Mouse (Mus musculus) heart, embryonic 16.5 days (tissue): Measurements from ENCODE around the gene Gpc6. TPM values are rescaled to one million over a fixed set of nuclear protein-coding genes. Genes with fewer than 3 reads are reported as not detected.

Experiments
- ATAC-seq: fragments of 200-750 bp; cut with Nextera tagmentation; replicated peaks from 2 replicates; pipeline ENCODE4 v1.8.0; 2017; ENCODE audit warnings: moderate number of reproducible peaks; ENCODE audit not compliant: insufficient read depth, low FRiP score; ENCODE audit errors: extremely low read depth
- H3K27ac ChIP-seq: fragments of 300-500 bp; sonication (generic); 2 replicates; pipeline ENCODE4 v1.5.1; 2014; ENCODE audit warnings: mild to moderate bottlenecking, low read length, control low read depth, moderate library complexity
- H3K27me3 ChIP-seq: fragments of 300-500 bp; sonication (generic); 2 replicates; pipeline ENCODE4 v1.6.1; 2014; ENCODE audit warnings: low read length, mixed read lengths; ENCODE audit not compliant: control insufficient read depth, insufficient read depth
- H3K36me3 ChIP-seq: fragments of 300-500 bp; sonication (generic); 2 replicates; pipeline ENCODE4 v1.6.1; 2014; ENCODE audit not compliant: control insufficient read depth, insufficient read depth
- H3K4me1 ChIP-seq: fragments of 300-500 bp; sonication (generic); 2 replicates; pipeline ENCODE4 v1.6.1; 2014; ENCODE audit warnings: low read length, mixed read lengths; ENCODE audit not compliant: control insufficient read depth, insufficient read depth
- H3K4me2 ChIP-seq: fragments of 300-500 bp; sonication (generic); 2 replicates; pipeline ENCODE4 v1.6.1; 2014; ENCODE audit warnings: low read depth, mild to moderate bottlenecking, control low read depth, low read length
- H3K4me3 ChIP-seq: fragments of 300-500 bp; sonication (generic); 2 replicates; pipeline ENCODE4 v1.5.1; 2014; ENCODE audit warnings: mild to moderate bottlenecking, control low read depth, low read length
- H3K9ac ChIP-seq: fragments of 300-500 bp; sonication (generic); 2 replicates; pipeline ENCODE4 v1.6.1; 2014; ENCODE audit warnings: low read length, control low read depth
- H3K9me3 ChIP-seq: fragments of 300-500 bp; sonication (generic); replicated peaks from 2 replicates; pipeline ENCODE4 v1.6.1; 2016; ENCODE audit warnings: low read length; ENCODE audit not compliant: control insufficient read depth
- WGBS: fragments of 180-500 bp; shearing (Covaris S2); extraction: QIAGEN DNeasy Blood & Tissue Kit; methylation state at CpG from one replicate; pipeline ENCODE4 v1.1.7; 2014; 5-methylcytosine and 5-hydroxymethylcytosine counted together
- polyA plus RNA-seq: library from polyadenylated mRNA; unstranded; fragments of >200 nt; fragmentation: Nextera tagmentation; extraction: Ambion mirVana; gene quantifications from 2 replicates; pipeline ENCODE4 v1.2.1, GENCODE M21; 2015

The Gpc6 gene
- polyA plus RNA-seq, 1 experiment from 2014 or later = 15.8 TPM

- Histone ChIP-seq H3K4me3 (no peak overlapping the region), H3K27ac (no peak overlapping the region), H3K4me2 (no peak overlapping the region), H3K36me3 (no peaks in the 10 kb centered on the region), H3K9ac (no peak overlapping the region), H3K27me3 (peaks cover 88% of the 10 kb centered on the region), H3K4me1 (no peaks in the 10 kb centered on the region), H3K9me3 (no peaks in the 10 kb centered on the region)
- WGBS = 84% methylated on average over 11 of the region's 11 CpGs
- ATAC-seq = no peak
These were observed 1033.3 kb downstream of the Gpc6 start for GRCm38 (mm10) chr14:117958389-117958788.

DNA sequence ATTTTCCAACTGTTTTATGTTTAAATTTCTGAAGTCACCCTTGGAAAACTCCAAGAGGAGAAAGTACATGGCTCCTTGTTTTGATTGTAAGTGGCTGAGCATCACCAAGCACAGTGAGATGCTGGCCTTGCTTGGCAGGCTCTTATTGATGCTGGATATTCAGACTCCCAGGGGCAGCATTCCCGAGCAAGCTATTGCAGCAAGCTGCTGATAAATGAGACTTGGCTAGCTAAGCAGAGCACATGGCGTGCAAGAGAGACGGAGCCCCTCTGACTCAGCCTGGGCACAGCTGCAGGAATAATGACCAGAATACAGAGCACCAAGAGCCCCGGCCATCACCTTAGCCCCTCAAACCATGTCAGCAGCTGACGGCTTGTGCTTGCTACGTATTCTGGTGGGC, 1036.2 kb downstream of the Gpc6 start:
- no peaks in the 10 kb centered on the region for H3K4me1 ChIP-seq
- H3K9me3 ChIP-seq = no peaks in the 10 kb centered on the region
- H3K9ac ChIP-seq = no peak overlapping the region
- H3K27ac ChIP-seq = no peak overlapping the region
- H3K27me3 ChIP-seq = peaks cover 82% of the 10 kb centered on the region
- no peak overlapping the region for H3K4me3 ChIP-seq
- ATAC-seq = no peak
- H3K36me3 ChIP-seq = no peaks in the 10 kb centered on the region
- WGBS = 63% methylated on average over 6 of the region's 6 CpGs
- H3K4me2 ChIP-seq = no peak overlapping the region

- H3K27me3 ChIP-seq = peaks cover 76% of the 10 kb centered on the region
- H3K4me1 ChIP-seq = no peaks in the 10 kb centered on the region
- no peaks in the 10 kb centered on the region for H3K36me3 ChIP-seq
- no peak overlapping the region for H3K4me3 ChIP-seq
- H3K27ac ChIP-seq = no peak overlapping the region
- no peak overlapping the region for H3K4me2 ChIP-seq
- ATAC-seq = no peak
- 75% methylated on average over 6 of the region's 6 CpGs for WGBS
- no peaks in the 10 kb centered on the region for H3K9me3 ChIP-seq
- no peak overlapping the region for H3K9ac ChIP-seq
These were observed 1036.7 kb downstream of the Gpc6 start for GRCm38 (mm10) chr14:117961844-117962243.

DNA sequence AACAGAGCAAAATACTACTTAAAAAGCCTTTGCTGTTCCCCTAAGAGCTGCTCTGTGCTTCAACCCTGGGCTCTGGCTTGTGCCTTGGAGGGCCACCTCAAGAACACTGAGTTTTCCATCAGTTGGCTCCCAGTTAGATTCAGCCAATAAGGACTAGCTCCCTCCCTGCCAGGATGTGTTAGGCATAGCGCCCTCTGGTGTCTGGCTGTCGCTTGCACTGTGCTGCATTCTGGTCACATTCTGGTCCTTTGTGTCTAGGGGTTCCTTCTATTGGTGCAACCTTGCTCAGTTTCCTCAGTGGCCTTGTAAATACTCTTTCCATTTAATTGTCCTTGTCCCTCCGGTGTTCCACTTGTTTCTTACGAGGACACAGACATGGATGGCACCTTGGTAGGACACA, 1037.3 kb downstream of the Gpc6 start:
- H3K9ac ChIP-seq = no peak overlapping the region
- H3K27ac ChIP-seq = no peak overlapping the region
- no peaks in the 10 kb centered on the region for H3K9me3 ChIP-seq
- WGBS = 51% methylated on average over 4 of the region's 4 CpGs
- no peaks in the 10 kb centered on the region for H3K36me3 ChIP-seq
- H3K27me3 ChIP-seq = peaks cover 70% of the 10 kb centered on the region
- no peak overlapping the region for H3K4me2 ChIP-seq
- no peaks in the 10 kb centered on the region for H3K4me1 ChIP-seq
- H3K4me3 ChIP-seq = no peak overlapping the region
- no peak for ATAC-seq

DNA sequence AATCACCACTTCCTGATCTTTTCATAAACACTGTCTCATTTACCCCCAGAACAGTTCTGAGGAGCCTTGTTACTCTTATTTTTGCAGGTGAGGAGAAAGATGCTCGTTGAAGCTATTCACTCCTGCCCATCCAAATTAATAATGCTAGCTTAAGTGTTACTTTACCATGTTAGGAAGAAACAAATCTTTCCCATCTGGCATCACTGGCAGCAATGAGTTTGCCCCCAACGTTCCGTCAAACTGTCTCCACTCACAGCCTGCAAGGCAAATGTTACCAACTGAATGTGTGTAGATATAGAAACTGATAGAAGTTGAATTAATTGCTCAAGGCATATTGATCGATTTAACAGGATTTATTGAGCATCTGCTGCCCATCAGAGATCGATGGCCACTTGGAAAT, 1047.5 kb downstream of the Gpc6 start:
- ATAC-seq = no peak
- Histone ChIP-seq H3K27me3 (peaks cover 32% of the 10 kb centered on the region), H3K9me3 (no peaks in the 10 kb centered on the region), H3K27ac (no peak overlapping the region), H3K4me2 (no peak overlapping the region), H3K36me3 (no peaks in the 10 kb centered on the region), H3K4me3 (no peak overlapping the region), H3K9ac (no peak overlapping the region), H3K4me1 (no peaks in the 10 kb centered on the region)
- WGBS = 84% methylated on average over 5 of the region's 5 CpGs

DNA sequence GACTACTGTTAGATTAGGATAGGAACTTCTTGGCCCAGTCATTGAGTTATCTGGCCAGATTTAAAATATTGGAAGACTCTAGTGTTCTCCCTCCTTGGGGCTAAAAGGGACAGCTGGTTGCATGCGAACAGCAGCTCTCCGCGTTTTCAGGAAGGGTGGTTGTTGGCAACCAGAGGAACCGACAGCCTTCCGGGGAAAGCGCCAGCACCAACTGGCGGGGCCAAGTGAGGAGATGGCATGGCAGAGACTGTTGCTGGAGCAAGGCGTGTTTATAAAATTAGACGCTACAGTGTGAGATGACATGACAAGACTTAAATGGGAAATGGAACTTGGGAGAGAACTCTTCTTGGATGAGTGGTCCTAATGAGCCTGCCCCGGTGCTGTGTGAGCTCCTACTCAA, 1056.4 kb downstream of the Gpc6 start:
- Histone ChIP-seq H3K36me3 (no peaks in the 10 kb centered on the region), H3K4me3 (no peak overlapping the region), H3K4me1 (no peaks in the 10 kb centered on the region), H3K9ac (no peak overlapping the region), H3K27me3 (peaks cover 29% of the 10 kb centered on the region), H3K27ac (no peak overlapping the region), H3K9me3 (peaks cover 10% of the 10 kb centered on the region), H3K4me2 (no peak overlapping the region)
- no peak for ATAC-seq
- 90% methylated on average over 10 of the region's 10 CpGs for WGBS

DNA sequence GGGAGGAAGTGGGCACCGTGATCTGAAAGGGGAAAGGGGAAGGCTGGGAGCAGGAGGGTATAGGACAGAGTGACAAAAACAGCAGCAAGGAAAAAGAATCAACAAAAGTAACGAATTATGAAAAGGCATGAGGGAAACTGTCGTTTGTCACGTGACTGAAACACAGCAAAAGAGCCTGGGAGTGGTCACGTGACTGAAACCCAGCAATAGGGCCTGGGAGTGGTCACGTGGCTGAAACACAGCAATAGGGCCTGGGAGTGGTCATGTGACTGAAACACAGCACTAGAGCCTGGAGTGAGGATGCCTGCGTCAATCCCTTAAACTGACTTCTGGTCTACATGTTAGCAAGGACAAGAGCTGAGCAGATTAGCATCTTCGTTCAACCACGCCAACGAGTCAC, 1063.3 kb downstream of the Gpc6 start:
- no peak overlapping the region for H3K9ac ChIP-seq
- H3K4me1 ChIP-seq = no peaks in the 10 kb centered on the region
- H3K27ac ChIP-seq = no peak overlapping the region
- 84% methylated on average over 10 of the region's 10 CpGs for WGBS
- no peaks in the 10 kb centered on the region for H3K9me3 ChIP-seq
- no peak for ATAC-seq
- H3K36me3 ChIP-seq = no peaks in the 10 kb centered on the region
- H3K4me3 ChIP-seq = no peak overlapping the region
- H3K4me2 ChIP-seq = no peak overlapping the region
- peaks cover 75% of the 10 kb centered on the region for H3K27me3 ChIP-seq

DNA sequence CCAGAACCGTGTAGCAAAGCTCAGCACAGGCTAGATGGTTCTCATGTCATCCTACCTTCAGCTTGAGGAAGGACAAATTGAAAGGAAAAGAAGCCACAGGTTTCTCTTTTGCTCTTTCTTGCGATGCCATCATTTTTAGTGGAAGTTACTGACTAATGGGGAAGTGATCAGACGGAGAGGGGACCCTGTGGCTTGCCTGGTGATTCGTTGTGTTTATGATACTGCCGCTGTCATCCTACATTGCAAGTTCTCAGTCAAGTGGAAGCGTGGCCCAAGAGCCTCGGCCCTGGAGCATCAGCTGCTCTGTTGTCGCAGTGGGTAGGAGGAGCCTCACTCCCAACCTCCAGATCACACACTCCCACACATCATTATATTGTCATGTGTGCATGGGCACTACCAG, 1065.1 kb downstream of the Gpc6 start:
- H3K27ac ChIP-seq = no peak overlapping the region
- H3K9me3 ChIP-seq = no peaks in the 10 kb centered on the region
- H3K27me3 ChIP-seq = peaks cover 75% of the 10 kb centered on the region
- H3K4me1 ChIP-seq = no peaks in the 10 kb centered on the region
- no peaks in the 10 kb centered on the region for H3K36me3 ChIP-seq
- no peak overlapping the region for H3K9ac ChIP-seq
- ATAC-seq = no peak
- WGBS = 71% methylated on average over 8 of the region's 8 CpGs
- no peak overlapping the region for H3K4me2 ChIP-seq
- no peak overlapping the region for H3K4me3 ChIP-seq

- no peaks in the 10 kb centered on the region for H3K36me3 ChIP-seq
- no peak overlapping the region for H3K9ac ChIP-seq
- H3K9me3 ChIP-seq = peaks cover 5% of the 10 kb centered on the region
- 57% methylated on average over 8 of the region's 8 CpGs for WGBS
- H3K4me3 ChIP-seq = no peak overlapping the region
- no peaks in the 10 kb centered on the region for H3K4me1 ChIP-seq
- ATAC-seq = no peak
- peaks cover 64% of the 10 kb centered on the region for H3K27me3 ChIP-seq
- no peak overlapping the region for H3K27ac ChIP-seq
- H3K4me2 ChIP-seq = no peak overlapping the region
These were observed 1067.6 kb downstream of the Gpc6 start for GRCm38 (mm10) chr14:117992600-117993256.
